Comparison of ENCODE assay signal across 10 mouse cellular contexts in the genomic region with DNA sequence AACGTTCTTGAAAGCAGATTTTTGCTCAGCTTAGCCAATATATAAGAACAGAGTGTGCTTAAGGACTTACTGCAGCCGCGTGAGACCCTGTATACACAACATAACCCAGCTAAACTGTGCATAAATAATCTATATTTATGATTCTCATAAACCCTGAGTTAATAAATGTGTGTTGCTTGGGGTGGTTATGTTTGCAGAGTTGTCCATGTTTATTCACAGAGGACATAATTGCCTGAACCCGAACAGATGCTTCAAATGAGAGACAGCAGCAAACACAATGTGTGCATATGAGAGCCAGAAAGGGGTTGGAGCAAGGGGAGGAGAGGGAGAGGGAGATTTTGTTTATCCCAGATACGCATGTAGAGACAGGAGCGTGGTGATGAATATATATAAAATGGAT.
"Had no signal": no experiment of that assay in that cellular context is flagged by ENCODE, and none has a peak within 500 bp of the region (broad histone marks: within the 10 kb centered on the region; RNA-seq: fewer than 3 reads in every experiment).

No protein-coding gene starts in this region.

- DNase-seq: kidney, adult 11 months; kidney, postnatal 14 days; layer of hippocampus, adult 9-11 months; layer of hippocampus, postnatal 36 days; lung, postnatal 14 days; thymus, postnatal 4 days had no signal

- H3K36me3 ChIP-seq: limb, embryonic 15.5 days; liver, embryonic 12.5 days; lung, embryonic 15.5 days; midbrain, embryonic 13.5 days had no signal

- H3K27ac ChIP-seq: limb, embryonic 15.5 days; liver, embryonic 12.5 days; lung, embryonic 15.5 days; midbrain, embryonic 13.5 days had no signal

- H3K4me3 ChIP-seq: limb, embryonic 15.5 days; liver, embryonic 12.5 days; lung, embryonic 15.5 days; midbrain, embryonic 13.5 days had no signal

- H3K9me3 ChIP-seq: limb, embryonic 15.5 days; liver, embryonic 12.5 days; lung, embryonic 15.5 days; midbrain, embryonic 13.5 days had no signal

- H3K9ac ChIP-seq: limb, embryonic 15.5 days; liver, embryonic 12.5 days; lung, embryonic 15.5 days; midbrain, embryonic 13.5 days had no signal

- H3K4me1 ChIP-seq: limb, embryonic 15.5 days; liver, embryonic 12.5 days; lung, embryonic 15.5 days; midbrain, embryonic 13.5 days had no signal

- H3K27me3 ChIP-seq: limb, embryonic 15.5 days; liver, embryonic 12.5 days; lung, embryonic 15.5 days; midbrain, embryonic 13.5 days had no signal

- H3K4me2 ChIP-seq: limb, embryonic 15.5 days; liver, embryonic 12.5 days; lung, embryonic 15.5 days; midbrain, embryonic 13.5 days had no signal

- ATAC-seq: liver, embryonic 12.5 days; midbrain, embryonic 13.5 days had no signal
